Mouse (Mus musculus): Measurements from ENCODE around the gene Sult2b1. TPM values are rescaled to one million over a fixed set of nuclear protein-coding genes. Genes with fewer than 3 reads are reported as not detected.

Sult2b1 gene
- polyA plus RNA-seq, 1 experiment from 2014 or later, result 6.6 TPM

DNA sequence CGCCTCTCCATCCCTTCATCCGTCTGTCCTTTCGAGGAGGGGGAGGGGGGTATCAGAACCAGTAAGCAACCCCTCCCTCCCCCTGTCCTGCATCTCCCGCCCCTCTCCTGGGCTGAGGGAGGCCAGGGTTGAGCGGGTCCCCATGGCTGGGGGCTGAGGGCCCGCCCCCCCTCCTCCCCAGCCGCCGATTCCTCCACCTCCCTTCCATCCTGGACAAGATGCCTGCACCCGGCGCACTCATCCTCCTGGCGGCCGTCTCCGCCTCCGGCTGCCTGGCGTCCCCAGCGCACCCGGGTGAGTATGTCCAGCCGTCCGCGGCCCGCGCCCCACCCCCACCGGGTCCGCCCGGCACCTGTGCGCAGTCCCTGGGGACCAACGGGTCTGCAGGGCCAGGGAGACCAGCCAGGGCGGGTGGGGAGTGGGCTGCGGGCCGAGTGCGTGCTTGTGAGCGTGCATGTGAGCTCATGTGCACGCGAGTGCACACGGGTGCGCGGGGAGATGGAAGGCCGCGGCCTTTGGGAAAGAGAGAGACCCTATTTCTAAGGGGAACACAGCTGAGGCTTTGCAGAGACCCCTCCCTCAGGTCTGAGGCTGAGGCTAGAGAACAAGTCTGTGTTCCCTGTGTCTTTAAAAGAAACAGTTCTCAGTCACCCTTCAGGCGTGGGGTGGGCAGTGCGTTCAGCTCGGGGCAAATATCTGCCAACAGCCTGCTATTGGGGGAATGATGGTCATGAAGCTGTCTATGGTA lies 1.1 kb upstream of the Sult2b1 start:
- ATAC-seq, result peak; percentile 48
- H3K9me3 ChIP-seq (ENCODE audit: control insufficient read depth, low read length), result no peaks in the 10 kb centered on the region
- peak overlapping the region; percentile 91 for H3K4me3 ChIP-seq (ENCODE audit: low read length)
- WGBS, result 0% methylated on average over 38 of the region's 42 CpGs
- peak overlapping the region; percentile 94 for H3K9ac ChIP-seq (ENCODE audit: low read depth, low read length)
- peaks cover 14% of the 10 kb centered on the region for H3K4me1 ChIP-seq (ENCODE audit: control insufficient read depth, insufficient read depth, low read depth, low read length)
- peak overlapping the region; percentile 87 for H3K4me2 ChIP-seq (ENCODE audit: low read length)
- peaks cover 29% of the 10 kb centered on the region for H3K36me3 ChIP-seq (ENCODE audit: control insufficient read depth, insufficient read depth, low read length)
- H3K27ac ChIP-seq (ENCODE audit: low read depth, low read length), result peak overlapping the region; percentile 93
- no peaks in the 10 kb centered on the region for H3K27me3 ChIP-seq (replicated peaks; ENCODE audit: control insufficient read depth, insufficient read depth, low read length)

DNA sequence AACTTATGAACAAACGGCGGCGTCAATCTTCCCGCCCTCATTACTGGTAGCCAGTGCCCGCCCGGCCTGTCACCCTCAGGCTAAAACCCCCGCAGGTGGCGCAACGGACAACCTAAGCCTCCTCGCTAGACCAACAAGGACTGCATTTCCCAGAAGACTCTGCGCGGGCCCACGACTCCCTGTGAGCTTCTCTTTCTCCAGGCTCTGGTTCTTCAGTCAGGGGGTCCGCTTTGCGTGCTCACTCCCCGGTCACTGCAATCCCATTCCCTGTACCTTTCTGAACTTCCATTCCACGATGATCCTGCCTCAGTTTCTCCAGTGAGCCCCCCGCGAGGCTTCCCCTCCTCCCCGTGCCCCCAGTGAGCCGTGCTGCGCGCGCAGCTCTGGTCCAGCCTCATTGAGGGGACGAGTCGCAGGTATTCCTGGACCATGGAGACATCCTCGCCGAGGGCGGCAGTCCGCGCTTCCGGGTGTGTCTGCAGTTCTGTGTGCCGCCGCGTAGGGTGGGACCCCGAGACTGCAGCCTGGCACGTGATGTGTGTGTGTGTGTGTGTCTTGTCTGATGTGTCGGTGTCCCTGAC lies 868 bp downstream of the Sult2b1 start, which contains the start of gene Lmtk3:
TSS of gene Lmtk3 (plus strand) at position 228 of the 581 bp plus-strand sequence.
- under 1% methylated on average over 38 of the region's 38 CpGs for WGBS
- H3K27me3 ChIP-seq (replicated peaks; ENCODE audit: control insufficient read depth, insufficient read depth, low read length), result no peaks in the 10 kb centered on the region
- peak; percentile 58 for ATAC-seq
- peak within 1 kb of the TSS; percentile 91 for H3K4me3 ChIP-seq (ENCODE audit: low read length)
- H3K9me3 ChIP-seq (ENCODE audit: control insufficient read depth, low read length), result no peaks in the 10 kb centered on the region
- peak within 1 kb of the TSS; percentile 94 for H3K9ac ChIP-seq (ENCODE audit: low read depth, low read length)
- peaks cover 10% of the 10 kb centered on the region for H3K36me3 ChIP-seq (ENCODE audit: control insufficient read depth, insufficient read depth, low read length)
- peak within 1 kb of the TSS; percentile 77 for H3K4me2 ChIP-seq (ENCODE audit: low read length)
- H3K27ac ChIP-seq (ENCODE audit: low read depth, low read length), result peak within 1 kb of the TSS; percentile 93
- peaks cover 14% of the 10 kb centered on the region for H3K4me1 ChIP-seq (ENCODE audit: control insufficient read depth, insufficient read depth, low read depth, low read length)

DNA sequence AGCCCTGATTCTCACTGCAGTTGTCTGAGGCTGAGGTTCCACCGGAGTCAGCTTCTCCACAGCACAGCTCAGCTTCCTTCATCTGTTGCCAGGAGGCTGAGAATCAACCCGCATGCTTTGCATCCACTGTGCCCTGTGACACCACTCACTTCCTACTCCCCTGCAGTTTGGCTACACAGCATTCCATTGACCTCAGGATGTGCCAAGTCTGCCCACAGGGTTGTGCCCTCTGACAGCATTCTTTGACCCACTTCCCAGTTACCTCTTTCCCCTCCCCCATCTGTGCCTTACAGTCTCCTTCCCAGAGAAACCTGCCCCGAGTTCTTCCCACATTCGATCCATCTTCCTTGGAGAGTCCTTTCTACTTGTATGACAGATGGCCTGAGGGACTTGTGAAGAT lies 2.2 kb downstream of the Sult2b1 start:
- no peak overlapping the region for H3K4me2 ChIP-seq (ENCODE audit: low read length)
- 63% methylated on average over 4 of the region's 4 CpGs for WGBS
- H3K27ac ChIP-seq (ENCODE audit: low read depth, low read length), result no peak overlapping the region
- H3K9me3 ChIP-seq (ENCODE audit: control insufficient read depth, low read length), result no peaks in the 10 kb centered on the region
- H3K4me1 ChIP-seq (ENCODE audit: control insufficient read depth, insufficient read depth, low read depth, low read length), result peaks cover 11% of the 10 kb centered on the region
- no peaks in the 10 kb centered on the region for H3K36me3 ChIP-seq (ENCODE audit: control insufficient read depth, insufficient read depth, low read length)
- no peak for ATAC-seq
- no peak overlapping the region for H3K9ac ChIP-seq (ENCODE audit: low read depth, low read length)
- H3K4me3 ChIP-seq (ENCODE audit: low read length), result no peak overlapping the region
- no peaks in the 10 kb centered on the region for H3K27me3 ChIP-seq (replicated peaks; ENCODE audit: control insufficient read depth, insufficient read depth, low read length)

DNA sequence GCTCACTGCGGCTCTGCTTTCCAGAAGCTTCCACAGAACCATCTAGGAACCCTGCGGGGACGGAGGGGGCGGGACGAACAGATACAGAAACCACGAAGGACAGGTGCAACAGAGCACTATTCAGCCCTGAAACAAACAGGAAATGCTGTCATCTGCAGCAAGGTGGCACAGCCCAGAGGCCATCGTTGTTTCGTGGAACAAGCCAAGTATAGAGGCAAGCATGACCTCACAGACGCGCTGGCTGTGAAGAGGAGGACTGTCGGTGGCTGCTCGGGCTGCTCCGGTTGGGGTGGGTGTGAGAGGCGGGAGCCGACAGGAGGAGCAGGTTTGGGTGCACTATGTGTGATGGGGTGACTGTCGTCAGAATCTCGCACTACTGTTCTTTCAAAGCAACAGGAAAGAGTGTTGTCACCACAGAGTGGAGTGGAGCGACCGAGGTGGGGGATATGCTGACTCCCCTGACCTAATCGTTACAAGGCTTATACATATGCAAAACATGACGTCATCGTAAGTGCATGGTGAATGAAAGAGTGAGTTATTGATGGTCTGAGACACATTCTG lies 5.3 kb downstream of the Sult2b1 start:
- Histone ChIP-seq H3K9ac (ENCODE audit: low read depth, low read length) (no peak overlapping the region), H3K36me3 (ENCODE audit: control insufficient read depth, insufficient read depth, low read length) (no peaks in the 10 kb centered on the region), H3K27me3 (replicated peaks; ENCODE audit: control insufficient read depth, insufficient read depth, low read length) (no peaks in the 10 kb centered on the region), H3K4me3 (ENCODE audit: low read length) (no peak overlapping the region), H3K9me3 (ENCODE audit: control insufficient read depth, low read length) (no peaks in the 10 kb centered on the region), H3K27ac (ENCODE audit: low read depth, low read length) (no peak overlapping the region), H3K4me1 (ENCODE audit: control insufficient read depth, insufficient read depth, low read depth, low read length) (no peaks in the 10 kb centered on the region; the same call in 1 of the 2 replicates), H3K4me2 (ENCODE audit: low read length) (peak overlapping the region; percentile 6)
- 20% methylated on average over 22 of the region's 22 CpGs for WGBS
- ATAC-seq, result no peak

DNA sequence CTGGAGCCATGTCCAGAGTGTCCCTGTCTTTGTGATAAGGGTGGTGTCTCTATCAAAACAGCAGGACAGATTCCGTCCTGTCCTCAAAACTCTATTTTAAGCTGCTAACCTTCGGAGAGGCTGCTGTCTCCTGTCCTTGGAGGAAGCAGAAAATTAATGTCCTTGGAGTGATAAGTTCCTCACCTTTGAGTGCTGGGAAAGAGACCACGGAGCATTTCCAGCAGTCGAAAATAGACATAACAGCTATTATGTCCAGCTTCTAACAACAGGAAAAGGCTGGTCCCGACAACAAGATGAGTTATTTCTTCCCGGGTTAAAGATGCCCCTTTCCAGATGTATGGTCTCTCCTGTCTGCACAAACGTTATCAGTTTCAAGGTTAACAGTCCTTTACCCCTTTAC lies 9.2 kb downstream of the Sult2b1 start:
- no peaks in the 10 kb centered on the region for H3K9me3 ChIP-seq (ENCODE audit: control insufficient read depth, low read length)
- ATAC-seq, result no peak
- H3K36me3 ChIP-seq (ENCODE audit: control insufficient read depth, insufficient read depth, low read length), result no peaks in the 10 kb centered on the region
- H3K4me3 ChIP-seq (ENCODE audit: low read length), result no peak overlapping the region
- H3K9ac ChIP-seq (ENCODE audit: low read depth, low read length), result no peak overlapping the region
- no peak overlapping the region for H3K4me2 ChIP-seq (ENCODE audit: low read length)
- H3K27ac ChIP-seq (ENCODE audit: low read depth, low read length), result no peak overlapping the region
- no peaks in the 10 kb centered on the region for H3K4me1 ChIP-seq (ENCODE audit: control insufficient read depth, insufficient read depth, low read depth, low read length)
- WGBS, result 86% methylated on average over 7 of the region's 7 CpGs
- no peaks in the 10 kb centered on the region for H3K27me3 ChIP-seq (replicated peaks; ENCODE audit: control insufficient read depth, insufficient read depth, low read length)

DNA sequence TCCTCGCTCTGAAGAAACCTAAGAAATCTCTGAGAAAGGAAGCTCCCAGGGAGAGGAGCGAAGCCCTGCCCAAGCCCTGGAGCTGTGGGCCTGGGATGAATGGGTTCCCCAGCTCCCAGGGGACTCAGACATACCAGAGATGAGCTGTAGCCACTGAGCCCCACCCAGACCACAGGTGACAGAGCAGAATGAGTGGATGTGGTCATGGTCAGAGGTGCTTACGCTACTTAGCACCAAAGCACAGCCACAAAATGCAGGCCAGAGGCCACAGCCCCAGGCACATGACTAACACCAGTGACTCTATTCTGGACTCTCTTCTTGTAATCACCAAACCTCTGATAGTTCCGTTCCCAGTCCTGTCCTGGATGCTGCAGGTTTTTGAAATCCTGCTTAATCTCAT lies 13.4 kb downstream of the Sult2b1 start:
- H3K4me3 ChIP-seq (ENCODE audit: low read length), result no peak overlapping the region
- H3K4me2 ChIP-seq (ENCODE audit: low read length), result no peak overlapping the region
- H3K27me3 ChIP-seq (replicated peaks; ENCODE audit: control insufficient read depth, insufficient read depth, low read length), result no peaks in the 10 kb centered on the region
- WGBS, result 66% methylated on average over 4 of the region's 4 CpGs
- H3K9ac ChIP-seq (ENCODE audit: low read depth, low read length), result no peak overlapping the region
- H3K9me3 ChIP-seq (ENCODE audit: control insufficient read depth, low read length), result no peaks in the 10 kb centered on the region
- no peak overlapping the region for H3K27ac ChIP-seq (ENCODE audit: low read depth, low read length)
- no peaks in the 10 kb centered on the region for H3K36me3 ChIP-seq (ENCODE audit: control insufficient read depth, insufficient read depth, low read length)
- no peak for ATAC-seq
- H3K4me1 ChIP-seq (ENCODE audit: control insufficient read depth, insufficient read depth, low read depth, low read length), result no peaks in the 10 kb centered on the region

DNA sequence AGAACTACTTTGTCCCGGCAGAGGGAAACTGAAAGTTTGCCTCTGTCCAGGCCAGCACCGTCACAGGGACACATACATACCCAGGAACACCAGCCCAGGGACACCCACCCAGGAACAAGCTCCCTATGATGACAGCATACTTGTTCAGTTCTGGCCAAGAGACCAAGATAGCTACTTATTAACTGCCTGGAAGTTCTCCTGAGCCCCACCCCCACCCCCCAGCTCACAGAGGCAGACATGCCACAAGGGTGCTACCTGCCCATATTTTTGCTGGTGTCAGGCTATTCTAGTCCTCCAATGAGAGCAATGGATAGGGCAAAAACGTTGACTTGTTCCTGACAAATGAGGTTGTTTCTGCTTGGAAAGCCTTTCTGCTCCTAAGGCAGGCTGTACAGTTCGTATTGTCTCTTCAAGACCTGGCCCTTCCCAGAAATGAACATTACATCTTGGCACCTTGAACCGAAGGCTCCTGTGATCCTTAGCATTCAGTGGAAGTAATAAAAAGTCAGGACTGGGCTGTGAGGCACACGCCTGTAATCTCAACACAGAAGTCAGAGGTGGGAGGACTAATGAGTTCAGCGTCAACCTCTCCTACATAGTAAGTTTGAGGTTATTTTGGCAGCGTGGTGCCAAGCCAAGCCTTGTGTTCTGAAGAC lies 13.9 kb downstream of the Sult2b1 start:
- WGBS, result 74% methylated on average over 8 of the region's 8 CpGs
- ATAC-seq, result no peak
- Histone ChIP-seq H3K4me2 (ENCODE audit: low read length) (no peak overlapping the region), H3K9ac (ENCODE audit: low read depth, low read length) (no peak overlapping the region), H3K4me1 (ENCODE audit: control insufficient read depth, insufficient read depth, low read depth, low read length) (no peaks in the 10 kb centered on the region), H3K27me3 (replicated peaks; ENCODE audit: control insufficient read depth, insufficient read depth, low read length) (no peaks in the 10 kb centered on the region), H3K4me3 (ENCODE audit: low read length) (no peak overlapping the region), H3K27ac (ENCODE audit: low read depth, low read length) (no peak overlapping the region), H3K36me3 (ENCODE audit: control insufficient read depth, insufficient read depth, low read length) (no peaks in the 10 kb centered on the region), H3K9me3 (ENCODE audit: control insufficient read depth, low read length) (no peaks in the 10 kb centered on the region)

DNA sequence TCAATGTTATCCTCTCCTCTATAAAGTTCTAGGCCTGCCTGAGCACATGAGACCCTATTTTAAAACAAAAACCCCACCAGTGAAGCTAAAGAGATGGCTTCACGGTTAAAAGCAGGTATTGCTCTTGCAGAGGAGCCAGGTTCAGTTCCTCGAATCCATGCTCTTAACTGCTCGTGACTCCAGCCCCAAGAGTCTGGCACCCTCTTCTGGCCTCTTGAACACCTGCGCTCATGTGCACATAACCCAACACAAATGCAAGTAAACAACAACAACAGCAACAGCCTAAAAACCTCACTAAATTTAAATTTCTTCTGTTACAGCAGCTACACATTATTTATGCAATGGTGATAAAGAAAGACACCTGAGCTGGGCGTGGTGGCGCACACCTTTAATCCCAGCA lies 17.0 kb downstream of the Sult2b1 start:
- H3K4me3 ChIP-seq (ENCODE audit: low read length), result no peak overlapping the region
- H3K36me3 ChIP-seq (ENCODE audit: control insufficient read depth, insufficient read depth, low read length), result no peaks in the 10 kb centered on the region
- ATAC-seq, result no peak
- no peaks in the 10 kb centered on the region for H3K27me3 ChIP-seq (replicated peaks; ENCODE audit: control insufficient read depth, insufficient read depth, low read length)
- H3K27ac ChIP-seq (ENCODE audit: low read depth, low read length), result no peak overlapping the region
- WGBS, result 88% methylated on average over 6 of the region's 6 CpGs
- no peak overlapping the region for H3K4me2 ChIP-seq (ENCODE audit: low read length)
- no peak overlapping the region for H3K9ac ChIP-seq (ENCODE audit: low read depth, low read length)
- H3K4me1 ChIP-seq (ENCODE audit: control insufficient read depth, insufficient read depth, low read depth, low read length), result no peaks in the 10 kb centered on the region
- no peaks in the 10 kb centered on the region for H3K9me3 ChIP-seq (ENCODE audit: control insufficient read depth, low read length)

DNA sequence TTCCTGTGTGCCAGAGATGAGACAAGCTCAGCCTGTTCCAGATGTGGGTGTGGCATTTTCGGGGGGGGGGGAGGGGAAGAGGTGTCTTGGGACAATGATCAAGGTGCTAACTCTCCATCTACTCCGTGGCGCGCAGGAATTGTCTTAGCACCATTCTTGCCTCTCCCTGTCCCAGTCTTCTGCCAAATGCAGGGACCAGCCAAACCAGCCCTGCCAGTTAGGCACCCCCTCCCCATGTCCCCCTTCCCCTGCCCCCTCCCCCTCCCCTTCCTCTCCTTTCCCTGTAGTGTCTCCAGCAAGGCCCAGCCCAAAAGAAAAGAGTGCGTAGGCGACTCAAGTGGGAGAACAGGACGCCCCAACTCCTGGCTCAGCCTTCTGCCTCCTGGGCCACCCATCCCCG lies 17.7 kb downstream of the Sult2b1 start:
- Histone ChIP-seq H3K27ac (ENCODE audit: low read depth, low read length) (no peak overlapping the region), H3K9me3 (ENCODE audit: control insufficient read depth, low read length) (no peaks in the 10 kb centered on the region), H3K4me1 (ENCODE audit: control insufficient read depth, insufficient read depth, low read depth, low read length) (no peaks in the 10 kb centered on the region), H3K27me3 (replicated peaks; ENCODE audit: control insufficient read depth, insufficient read depth, low read length) (no peaks in the 10 kb centered on the region), H3K36me3 (ENCODE audit: control insufficient read depth, insufficient read depth, low read length) (no peaks in the 10 kb centered on the region), H3K4me2 (ENCODE audit: low read length) (no peak overlapping the region), H3K9ac (ENCODE audit: low read depth, low read length) (no peak overlapping the region), H3K4me3 (ENCODE audit: low read length) (no peak overlapping the region)
- no peak for ATAC-seq
- 55% methylated on average over 6 of the region's 8 CpGs for WGBS

All from hindbrain, embryonic 16.5 days (tissue).